Mouse (Mus musculus): ENCODE measurements around the gene Efna1.
A peak's percentile ranks its signal among the peaks of the same experiment; 100 is the strongest.

Gene Efna1

GRCm38 (mm10) chr3:89279153-89279890 lies 1.6 kb downstream of the Efna1 start:
- peak; percentile 61 for DNase-seq (ENCODE audit: low read depth, low spot score)

DNA sequence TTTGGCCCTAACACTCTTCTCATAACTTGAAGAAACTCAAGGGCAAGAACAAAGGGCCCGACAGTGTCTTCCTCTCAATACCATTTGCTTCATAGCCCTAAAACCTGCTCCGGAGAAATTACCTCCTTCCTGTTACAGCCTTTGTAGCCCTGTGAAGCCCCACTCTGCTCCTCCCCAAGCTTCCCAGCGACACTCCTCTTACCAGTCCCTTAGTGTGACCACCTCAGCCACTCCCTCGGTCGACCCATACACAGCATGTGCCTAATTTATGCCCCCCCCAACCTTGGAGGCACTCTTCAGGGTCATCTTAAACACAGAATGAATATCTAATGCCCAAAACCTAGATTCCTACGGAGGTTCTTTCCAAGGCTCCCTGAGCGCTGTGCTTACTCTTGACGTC lies 2.3 kb downstream of the Efna1 start:
- DNase-seq (ENCODE audit: low read depth, low spot score), result no peak

GRCm38 (mm10) chr3:89278107-89278506 lies 2.8 kb downstream of the Efna1 start:
- DNase-seq (ENCODE audit: low read depth, low spot score), result no peak

GRCm38 (mm10) chr3:89277281-89278021 lies 3.5 kb downstream of the Efna1 start:
- DNase-seq (ENCODE audit: low read depth, low spot score), result no peak

- DNase-seq (ENCODE audit: low read depth, low spot score), result no peak
Measured at GRCm38 (mm10) chr3:89276061-89276460, 4.9 kb downstream of the Efna1 start.

DNA sequence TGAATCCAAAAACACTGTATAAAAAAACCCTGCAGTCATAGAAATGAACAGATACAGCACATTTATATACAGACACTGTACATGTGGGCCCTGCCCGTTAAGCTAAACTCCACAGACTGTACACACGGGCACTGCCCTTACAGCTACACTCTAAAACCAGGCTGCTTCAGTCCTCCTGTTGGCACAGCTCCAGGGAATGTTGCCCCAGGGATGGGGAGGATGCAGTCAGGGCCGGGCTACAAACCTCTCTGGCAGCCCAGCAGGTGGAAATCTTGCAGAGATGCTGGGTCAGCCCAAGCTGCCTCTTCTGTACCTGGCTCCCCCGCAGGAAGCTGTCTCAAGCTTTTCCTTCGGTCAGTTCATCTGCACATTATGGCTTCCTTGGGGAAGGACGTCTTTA lies 9.2 kb downstream of the Efna1 start:
- no peak for DNase-seq (ENCODE audit: low read depth, low spot score)

DNA sequence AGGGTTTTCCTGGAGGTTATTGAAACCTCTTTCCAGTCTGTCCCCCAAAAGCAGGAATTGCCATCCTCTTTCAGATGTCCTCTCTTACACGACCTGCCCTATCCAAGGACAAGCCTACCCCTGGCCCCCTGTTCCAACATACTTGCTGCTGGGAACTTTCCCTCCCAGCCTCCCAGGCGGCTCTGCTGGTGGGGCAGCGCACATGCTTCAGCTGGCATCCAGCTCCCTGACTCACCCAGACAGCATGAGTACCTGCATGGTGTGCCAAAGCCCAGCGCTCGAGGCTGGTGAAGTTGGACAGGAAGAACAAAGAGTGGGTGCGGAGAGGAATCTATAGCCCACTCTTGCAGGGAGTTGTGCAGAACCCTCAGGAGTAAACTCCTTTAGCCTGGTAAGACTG lies 10.1 kb downstream of the Efna1 start:
- no peak for DNase-seq (ENCODE audit: low read depth, low spot score)

DNA sequence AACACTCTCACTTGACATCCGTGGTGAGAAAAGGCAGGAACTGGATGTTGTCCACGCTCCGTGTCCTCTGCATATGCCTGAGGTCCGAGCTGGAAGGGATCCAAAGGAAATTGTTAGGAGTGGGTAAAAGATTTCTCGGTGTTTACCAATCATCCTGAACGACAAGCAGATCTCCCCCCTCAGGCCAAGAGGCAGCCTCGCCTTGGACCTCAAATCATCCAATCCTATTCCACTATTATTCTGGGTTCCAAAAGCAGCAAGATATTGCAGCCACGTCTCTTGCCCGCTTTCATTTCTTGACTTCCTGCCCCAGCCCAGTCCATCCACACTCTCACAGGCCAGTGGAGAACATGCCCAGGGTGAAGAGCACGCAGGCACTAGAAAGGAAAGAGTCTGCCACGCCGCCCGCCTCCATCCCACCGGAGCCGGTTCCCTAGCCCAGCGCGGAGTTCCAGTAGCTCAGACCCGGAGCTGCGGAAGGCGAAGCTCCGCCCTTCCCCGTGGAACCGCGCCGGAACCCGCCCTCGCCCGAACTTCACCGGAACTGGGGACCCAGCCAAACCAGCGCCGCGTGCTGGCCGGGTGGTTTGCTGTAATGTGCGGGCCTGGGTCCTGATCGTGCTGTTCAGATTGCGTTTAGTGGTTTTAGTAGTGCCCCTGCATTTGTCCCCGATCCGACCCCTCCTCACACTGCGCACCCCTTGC lies 10.7 kb downstream of the Efna1 start, which contains the start of gene Slc50a1:
Gene Slc50a1, minus strand, starts transcription at position 520 of the 705 bp plus-strand sequence.
- no peak for DNase-seq (ENCODE audit: low read depth, low spot score)

- no peak for DNase-seq (ENCODE audit: low read depth, low spot score)
Measured at GRCm38 (mm10) chr3:89268916-89269315, 12.0 kb downstream of the Efna1 start.

DNA sequence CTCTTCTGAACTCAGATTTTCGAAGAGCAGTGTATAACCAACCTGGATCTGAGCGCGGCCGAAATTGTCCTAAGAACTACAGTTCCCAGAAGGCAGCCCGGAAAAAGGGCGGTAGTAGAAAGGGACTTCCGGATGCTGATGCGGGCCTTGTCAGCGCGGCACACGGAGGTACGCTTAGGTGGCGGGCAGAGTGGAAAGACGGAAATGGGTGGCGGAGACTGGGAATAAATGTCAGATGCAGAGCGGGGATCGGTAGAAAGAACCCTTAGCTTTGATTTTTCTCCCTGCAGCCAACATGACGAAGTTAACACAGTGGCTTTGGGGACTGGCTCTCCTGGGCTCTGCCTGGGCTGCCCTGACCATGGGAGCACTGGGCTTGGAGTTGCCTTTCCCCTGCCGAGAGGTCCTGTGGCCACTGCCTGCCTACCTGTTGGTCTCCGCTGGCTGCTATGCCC lies 14.5 kb downstream of the Efna1 start:
- DNase-seq (ENCODE audit: low read depth, low spot score), result no peak

GRCm38 (mm10) chr3:89262417-89262816 lies 18.5 kb downstream of the Efna1 start:
- DNase-seq (ENCODE audit: low read depth, low spot score), result no peak

GRCm38 (mm10) chr3:89260211-89260610 lies 20.7 kb downstream of the Efna1 start:
- DNase-seq (ENCODE audit: low read depth, low spot score), result no peak

DNA sequence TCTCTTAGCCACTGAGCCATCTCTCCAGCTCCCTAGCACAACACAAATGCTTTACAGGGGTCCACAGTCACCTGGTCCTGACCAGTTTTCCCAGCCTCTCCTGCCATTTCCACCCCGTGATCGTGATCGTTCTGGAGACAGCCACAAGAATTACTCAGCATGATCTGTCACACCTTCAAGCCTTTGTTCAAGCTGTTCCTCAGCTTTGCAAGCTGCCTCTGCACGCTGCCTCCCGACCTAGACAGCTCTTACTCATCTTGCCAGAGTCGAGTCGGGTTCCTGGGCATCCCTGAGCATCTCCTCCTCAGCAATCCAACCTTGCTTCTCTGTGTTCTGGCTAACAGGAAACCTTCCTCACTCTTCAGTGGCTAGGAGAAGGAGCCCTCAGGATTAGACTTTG lies 21.9 kb downstream of the Efna1 start, which contains the start of gene Dpm3:
Gene Dpm3, plus strand, starts transcription at position 283 of the 400 bp plus-strand sequence.
- no peak for DNase-seq (ENCODE audit: low read depth, low spot score)

- no peak for DNase-seq (ENCODE audit: low read depth, low spot score)
Measured at GRCm38 (mm10) chr3:89256177-89256576, 24.8 kb downstream of the Efna1 start.

DNA sequence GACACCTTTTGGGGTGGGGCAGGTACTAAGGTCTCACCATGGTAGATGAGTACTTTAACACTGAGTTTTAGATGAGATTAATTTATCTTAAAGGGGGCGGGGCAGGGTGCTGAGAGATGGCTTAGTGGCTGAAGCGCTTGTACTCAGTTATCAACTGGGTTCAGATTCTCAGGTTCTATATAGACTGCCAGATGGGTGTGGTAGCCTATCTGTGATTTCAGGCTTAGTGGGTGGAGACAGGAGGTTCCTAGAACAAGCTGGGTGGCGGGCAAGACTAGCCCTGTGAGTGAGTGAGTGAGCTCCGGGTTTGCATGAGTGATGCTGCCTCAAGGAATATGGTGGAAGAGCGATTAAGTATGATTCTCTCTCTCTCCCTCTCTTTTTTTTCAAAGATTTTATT lies 25.9 kb downstream of the Efna1 start:
- no peak for DNase-seq (ENCODE audit: low read depth, low spot score)

DNA sequence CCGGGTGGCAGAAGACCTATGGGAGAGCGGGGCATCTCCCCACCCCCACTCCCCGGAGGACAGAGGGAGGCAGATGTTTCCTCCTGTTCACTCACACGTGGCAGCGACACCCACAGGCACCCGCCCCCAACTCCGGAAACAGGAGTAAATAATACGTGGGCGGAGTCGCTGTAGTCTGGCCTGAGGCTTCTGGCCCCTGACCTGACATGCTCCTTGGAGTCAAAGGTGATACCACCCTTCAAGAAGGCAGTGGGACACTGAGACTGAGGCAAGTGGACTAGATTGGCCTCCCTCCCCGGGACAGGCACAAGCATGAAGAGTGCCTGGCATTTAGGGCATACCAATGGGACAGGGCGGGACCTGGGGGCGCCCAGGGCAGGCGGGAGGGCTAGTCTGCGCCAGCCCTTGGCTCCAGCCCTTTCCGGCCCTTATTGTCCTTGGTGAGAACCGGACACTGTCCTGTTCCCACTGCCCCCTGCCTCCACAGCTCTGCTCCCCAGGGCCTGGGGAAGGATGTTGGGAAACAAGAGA lies 29.5 kb downstream of the Efna1 start:
- no peak for DNase-seq (ENCODE audit: low read depth, low spot score)

DNA sequence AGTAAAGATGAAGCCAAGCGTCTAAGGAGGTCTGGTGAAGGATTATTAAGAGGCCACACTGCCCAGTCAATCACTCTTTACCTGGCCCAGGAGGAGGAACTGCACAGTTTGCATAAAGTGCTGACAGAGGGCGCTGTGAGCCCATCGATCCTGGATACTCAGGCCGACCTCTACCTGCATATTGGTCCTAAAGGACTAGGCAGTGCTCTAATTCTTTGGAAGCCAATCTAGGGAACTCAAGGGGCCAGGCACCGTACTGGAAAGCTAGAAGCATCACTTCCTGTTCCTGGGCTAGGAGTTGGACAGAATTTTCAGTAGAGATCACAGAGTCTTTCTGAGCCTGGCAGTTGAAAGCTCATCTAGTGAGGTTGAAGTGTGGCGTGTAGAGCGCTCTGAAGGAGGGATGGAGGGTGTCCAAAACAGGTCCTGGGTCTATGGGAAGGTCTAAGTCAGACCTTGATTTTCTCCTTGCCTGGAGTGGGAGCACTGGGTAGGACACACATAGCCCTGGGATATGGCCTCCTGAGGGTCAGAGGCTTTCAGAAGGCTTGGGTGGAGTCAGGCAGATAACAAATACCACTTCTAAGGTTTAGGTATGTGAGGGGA lies 30.4 kb downstream of the Efna1 start:
- DNase-seq (ENCODE audit: low read depth, low spot score), result no peak

- DNase-seq (ENCODE audit: low read depth, low spot score), result no peak
Measured at GRCm38 (mm10) chr3:89247466-89247865, 33.5 kb downstream of the Efna1 start.

GRCm38 (mm10) chr3:89246261-89247100 lies 34.5 kb downstream of the Efna1 start, which contains the start of gene Trim46:
Trim46 (minus strand) TSS chr3:89246309.
- DNase-seq (ENCODE audit: low read depth, low spot score), result peak; percentile 86

GRCm38 (mm10) chr3:89245688-89246171 lies 35.2 kb downstream of the Efna1 start, which contains the start of gene Krtcap2:
Krtcap2 (plus strand) TSS chr3:89245966.
- DNase-seq (ENCODE audit: low read depth, low spot score), result no peak
